Mouse (Mus musculus): ENCODE results near the gene Ddx39b. TPM values are rescaled to one million over a fixed set of nuclear protein-coding genes. Genes with fewer than 3 reads are reported as not detected.

Ddx39b gene
- polyA plus RNA-seq (2015; fragmentation: Nextera tagmentation; extraction: Ambion mirVana), result 279 TPM in 2 replicates

DNA sequence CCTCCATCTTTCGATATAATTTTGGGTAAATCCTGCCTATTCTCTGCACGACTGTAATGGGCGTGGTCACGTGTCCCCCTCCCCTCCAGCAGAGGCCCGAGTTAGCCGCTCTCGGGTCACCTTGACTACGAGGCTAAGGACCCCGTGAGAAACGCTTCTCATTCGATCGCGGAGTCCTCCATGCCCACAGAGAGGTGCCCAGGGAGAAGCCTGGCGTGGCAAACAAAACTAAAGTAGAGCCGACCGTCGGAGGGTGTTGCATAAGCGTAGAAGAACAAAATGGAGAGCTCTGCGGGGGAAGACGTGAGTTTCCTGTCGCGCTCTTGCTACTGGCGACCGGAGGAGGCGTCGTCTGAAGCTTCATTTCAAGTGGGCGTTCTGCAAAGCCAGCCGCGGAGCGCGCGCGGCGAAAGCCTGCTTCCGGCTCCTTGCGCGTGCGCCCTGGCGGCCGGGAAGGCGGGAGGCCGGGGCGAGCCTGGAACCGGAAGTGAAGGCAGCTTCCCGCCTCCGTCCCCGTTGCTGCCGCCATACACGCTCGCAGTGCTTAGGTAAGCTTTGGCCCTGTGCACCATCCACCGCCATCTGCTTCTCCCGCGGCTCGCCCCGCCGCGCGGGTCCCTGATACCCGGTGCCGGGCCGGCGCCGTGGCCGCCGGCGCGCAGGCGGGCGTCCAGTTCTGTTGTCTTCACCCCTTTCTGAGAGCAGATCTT, at the start of gene Ddx39b:
Ddx39b (plus strand) TSS at position 442 of the 710 bp plus-strand sequence.
- peak; percentile 78 for ATAC-seq (ENCODE audit: extremely low read depth, insufficient number of reproducible peaks, low FRiP score, low TSS enrichment)
- peaks cover 52% of the 10 kb centered on the region for H3K4me1 ChIP-seq
- no peaks in the 10 kb centered on the region for H3K9me3 ChIP-seq
- H3K27me3 ChIP-seq (replicated peaks), result no peaks in the 10 kb centered on the region
- WGBS, result under 1% methylated on average over 69 of the region's 69 CpGs
- H3K27ac ChIP-seq (replicated peaks), result peak within 1 kb of the TSS; percentile 99
- H3K36me3 ChIP-seq, result peaks cover 40% of the 10 kb centered on the region
- H3K9ac ChIP-seq, result peak within 1 kb of the TSS; percentile 100
- H3K4me3 ChIP-seq, result peak within 1 kb of the TSS; percentile 95
- H3K4me2 ChIP-seq, result peak within 1 kb of the TSS; percentile 73

GRCm38 (mm10) chr17:35192924-35193323, 48.6 kb upstream of the Ddx39b start:
- no peak for ATAC-seq (ENCODE audit: extremely low read depth, insufficient number of reproducible peaks, low FRiP score, low TSS enrichment)
- 78% methylated on average over 5 of the region's 5 CpGs for WGBS
- no peak overlapping the region for H3K27ac ChIP-seq (replicated peaks)
- peaks cover 24% of the 10 kb centered on the region for H3K4me1 ChIP-seq
- no peak overlapping the region for H3K4me2 ChIP-seq
- no peak overlapping the region for H3K9ac ChIP-seq
- H3K27me3 ChIP-seq (replicated peaks), result peaks cover 49% of the 10 kb centered on the region
- no peaks in the 10 kb centered on the region for H3K9me3 ChIP-seq
- H3K36me3 ChIP-seq, result no peaks in the 10 kb centered on the region
- no peak overlapping the region for H3K4me3 ChIP-seq

- 49% methylated on average over 27 of the region's 28 CpGs for WGBS
Observed at GRCm38 (mm10) chr17:35193881-35194843, 47.4 kb upstream of the Ddx39b start, which contains the start of gene Ltb. Ltb (plus strand) TSS chr17:35194439.

DNA sequence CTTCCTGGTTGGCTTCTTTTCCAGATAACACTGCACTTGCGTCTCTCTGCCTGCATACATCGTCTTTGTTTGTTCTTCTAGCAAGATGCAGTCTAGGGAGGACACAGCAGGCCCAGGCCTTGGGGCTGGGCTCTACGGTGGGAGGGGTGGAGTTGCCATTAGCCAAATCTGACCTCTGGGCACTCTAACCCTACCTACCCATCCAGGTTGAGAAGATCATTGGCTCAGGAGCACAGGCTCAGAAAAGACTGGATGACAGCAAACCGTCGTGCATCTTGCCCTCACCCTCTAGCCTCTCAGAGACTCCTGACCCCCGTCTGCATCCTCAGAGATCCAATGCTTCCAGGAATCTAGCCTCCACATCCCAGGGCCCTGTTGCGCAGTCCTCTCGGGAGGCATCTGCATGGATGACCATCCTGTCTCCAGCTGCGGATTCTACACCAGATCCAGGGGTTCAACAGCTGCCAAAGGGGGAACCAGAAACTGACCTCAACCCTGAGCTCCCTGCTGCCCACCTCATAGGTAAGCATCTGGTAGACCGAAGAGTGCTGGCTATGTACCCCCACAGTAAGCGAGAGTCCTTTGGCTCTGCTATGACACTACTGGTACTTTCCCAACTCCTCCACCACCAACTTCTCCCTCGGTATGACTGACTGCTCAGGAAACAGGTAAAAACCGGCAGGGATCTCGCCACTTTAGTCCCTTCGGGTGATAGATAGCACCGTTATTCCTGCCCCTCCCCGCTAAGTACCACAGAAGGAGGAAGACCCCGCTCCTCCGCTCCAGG, 46.5 kb upstream of the Ddx39b start:
- H3K4me1 ChIP-seq, result peaks cover 24% of the 10 kb centered on the region
- no peaks in the 10 kb centered on the region for H3K36me3 ChIP-seq
- 32% methylated on average over 19 of the region's 19 CpGs for WGBS
- peaks cover 70% of the 10 kb centered on the region for H3K27me3 ChIP-seq (replicated peaks)
- H3K9ac ChIP-seq, result peak overlapping the region; percentile 78
- no peak overlapping the region for H3K27ac ChIP-seq (replicated peaks)
- ATAC-seq (ENCODE audit: extremely low read depth, insufficient number of reproducible peaks, low FRiP score, low TSS enrichment), result no peak
- peak overlapping the region; percentile 52 for H3K4me3 ChIP-seq
- no peaks in the 10 kb centered on the region for H3K9me3 ChIP-seq
- peak overlapping the region; percentile 81 for H3K4me2 ChIP-seq

More at GRCm38 (mm10) chr17:35193881-35194843, 47.4 kb upstream of the Ddx39b start, which contains the start of gene Ltb:
- Histone ChIP-seq H3K27ac (replicated peaks) (no peak within 1 kb of the TSS), H3K36me3 (no peaks in the 10 kb centered on the region), H3K4me3 (peak within 1 kb of the TSS; percentile 52), H3K9ac (peak within 1 kb of the TSS; percentile 78; the same call in 1 of the 2 replicates), H3K27me3 (replicated peaks) (peaks cover 61% of the 10 kb centered on the region), H3K9me3 (no peaks in the 10 kb centered on the region), H3K4me1 (peaks cover 24% of the 10 kb centered on the region), H3K4me2 (peak within 1 kb of the TSS; percentile 81)
- no peak for ATAC-seq (ENCODE audit: extremely low read depth, insufficient number of reproducible peaks, low FRiP score, low TSS enrichment)

DNA sequence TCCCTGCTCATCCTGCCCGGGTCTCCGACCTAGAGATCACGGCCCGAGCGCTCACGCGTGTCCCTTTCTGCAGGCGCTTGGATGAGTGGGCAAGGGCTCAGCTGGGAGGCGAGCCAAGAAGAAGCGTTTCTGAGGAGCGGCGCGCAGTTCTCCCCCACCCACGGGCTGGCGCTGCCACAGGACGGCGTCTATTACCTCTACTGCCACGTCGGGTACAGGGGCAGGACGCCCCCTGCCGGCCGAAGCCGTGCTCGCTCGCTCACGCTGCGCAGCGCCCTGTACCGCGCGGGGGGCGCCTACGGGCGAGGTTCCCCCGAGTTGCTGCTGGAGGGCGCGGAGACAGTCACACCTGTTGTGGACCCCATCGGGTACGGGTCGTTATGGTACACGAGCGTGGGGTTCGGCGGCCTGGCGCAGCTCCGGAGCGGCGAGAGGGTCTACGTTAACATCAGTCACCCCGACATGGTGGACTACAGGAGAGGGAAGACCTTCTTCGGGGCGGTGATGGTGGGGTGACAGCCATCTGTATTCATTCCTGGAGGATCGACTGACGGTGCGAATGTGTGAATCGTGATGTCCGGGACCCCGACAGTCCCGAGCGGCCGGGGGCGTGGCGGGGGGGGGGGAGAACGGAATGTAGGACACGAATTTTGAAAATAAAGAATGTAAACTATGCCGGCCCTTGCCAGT, 45.8 kb upstream of the Ddx39b start:
- 1% methylated on average over 66 of the region's 66 CpGs for WGBS
- Histone ChIP-seq H3K27ac (replicated peaks) (no peak overlapping the region), H3K4me2 (peak overlapping the region; percentile 81), H3K36me3 (no peaks in the 10 kb centered on the region), H3K4me1 (peaks cover 24% of the 10 kb centered on the region), H3K27me3 (replicated peaks) (peaks cover 77% of the 10 kb centered on the region), H3K9ac (peak overlapping the region; percentile 78), H3K9me3 (no peaks in the 10 kb centered on the region), H3K4me3 (peak overlapping the region; percentile 52)
- peak; percentile 72 for ATAC-seq (ENCODE audit: extremely low read depth, insufficient number of reproducible peaks, low FRiP score, low TSS enrichment)

GRCm38 (mm10) chr17:35196321-35196641, 45.3 kb upstream of the Ddx39b start:
- H3K9me3 ChIP-seq, result no peaks in the 10 kb centered on the region
- peaks cover 24% of the 10 kb centered on the region for H3K4me1 ChIP-seq
- H3K4me2 ChIP-seq, result peak overlapping the region; percentile 81
- H3K36me3 ChIP-seq, result no peaks in the 10 kb centered on the region
- WGBS, result 33% methylated on average over 9 of the region's 9 CpGs
- H3K27me3 ChIP-seq (replicated peaks), result peaks cover 82% of the 10 kb centered on the region
- ATAC-seq (ENCODE audit: extremely low read depth, insufficient number of reproducible peaks, low FRiP score, low TSS enrichment), result no peak
- H3K9ac ChIP-seq, result peak overlapping the region; percentile 78
- H3K4me3 ChIP-seq, result peak overlapping the region; percentile 52
- no peak overlapping the region for H3K27ac ChIP-seq (replicated peaks)

GRCm38 (mm10) chr17:35197126-35197525, 44.4 kb upstream of the Ddx39b start:
- Histone ChIP-seq H3K9ac (no peak overlapping the region), H3K4me2 (no peak overlapping the region), H3K27me3 (replicated peaks) (peaks cover 91% of the 10 kb centered on the region), H3K9me3 (no peaks in the 10 kb centered on the region), H3K36me3 (no peaks in the 10 kb centered on the region), H3K4me3 (no peak overlapping the region), H3K4me1 (peaks cover 24% of the 10 kb centered on the region), H3K27ac (replicated peaks) (no peak overlapping the region)
- no peak for ATAC-seq (ENCODE audit: extremely low read depth, insufficient number of reproducible peaks, low FRiP score, low TSS enrichment)
- 47% methylated on average over 6 of the region's 6 CpGs for WGBS

DNA sequence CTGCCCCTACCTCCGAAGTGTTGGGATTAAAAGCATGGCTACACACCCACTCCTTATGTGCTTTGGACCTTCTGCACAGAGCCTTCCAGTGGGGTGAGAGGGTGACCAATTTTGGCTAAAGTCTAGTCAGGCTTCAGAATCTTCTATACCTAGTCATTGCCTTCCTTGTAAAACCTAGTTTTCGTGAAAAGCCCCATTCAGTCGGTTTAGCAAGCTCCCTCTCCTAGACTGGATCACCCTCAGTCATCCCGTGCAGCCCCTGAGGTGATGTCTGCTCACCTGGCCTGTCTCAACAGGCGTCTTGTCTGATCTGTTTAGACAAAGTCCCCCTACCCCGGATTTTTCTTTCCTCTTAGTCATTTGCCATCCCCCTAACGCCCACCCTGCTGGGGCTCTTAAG, 43.5 kb upstream of the Ddx39b start:
- H3K4me1 ChIP-seq, result peaks cover 24% of the 10 kb centered on the region
- no peak overlapping the region for H3K4me3 ChIP-seq
- no peaks in the 10 kb centered on the region for H3K9me3 ChIP-seq
- 62% methylated on average over 7 of the region's 7 CpGs for WGBS
- no peaks in the 10 kb centered on the region for H3K36me3 ChIP-seq
- ATAC-seq (ENCODE audit: extremely low read depth, insufficient number of reproducible peaks, low FRiP score, low TSS enrichment), result no peak
- H3K4me2 ChIP-seq, result no peak overlapping the region
- H3K9ac ChIP-seq, result no peak overlapping the region
- peaks cover 100% of the 10 kb centered on the region for H3K27me3 ChIP-seq (replicated peaks)
- no peak overlapping the region for H3K27ac ChIP-seq (replicated peaks)

DNA sequence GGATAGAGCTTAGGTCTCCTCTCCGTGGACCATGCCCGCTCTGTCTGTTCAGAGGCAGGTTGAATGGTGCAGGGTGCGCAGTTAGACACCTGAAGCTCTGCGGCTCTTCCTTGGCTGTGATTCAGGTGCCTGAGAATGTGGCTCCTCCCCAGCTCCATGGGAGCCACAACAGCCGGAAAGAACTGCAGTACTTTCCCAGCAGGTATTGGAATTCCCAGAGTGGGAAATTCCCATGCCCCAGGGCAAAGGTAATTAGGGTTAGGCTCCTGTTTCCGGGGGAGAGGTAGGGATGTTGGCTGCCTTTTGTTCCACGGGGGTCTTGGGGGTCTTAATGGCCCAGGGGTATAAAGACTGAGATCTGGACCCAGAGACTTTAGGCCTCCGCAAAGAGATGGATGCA, 42.6 kb upstream of the Ddx39b start:
- Histone ChIP-seq H3K4me1 (peaks cover 23% of the 10 kb centered on the region), H3K9me3 (no peaks in the 10 kb centered on the region), H3K27me3 (replicated peaks) (peaks cover 100% of the 10 kb centered on the region), H3K4me3 (no peak overlapping the region), H3K36me3 (no peaks in the 10 kb centered on the region), H3K9ac (no peak overlapping the region), H3K4me2 (no peak overlapping the region), H3K27ac (replicated peaks) (no peak overlapping the region)
- WGBS, result 35% methylated on average over 8 of the region's 8 CpGs
- no peak for ATAC-seq (ENCODE audit: extremely low read depth, insufficient number of reproducible peaks, low FRiP score, low TSS enrichment)

DNA sequence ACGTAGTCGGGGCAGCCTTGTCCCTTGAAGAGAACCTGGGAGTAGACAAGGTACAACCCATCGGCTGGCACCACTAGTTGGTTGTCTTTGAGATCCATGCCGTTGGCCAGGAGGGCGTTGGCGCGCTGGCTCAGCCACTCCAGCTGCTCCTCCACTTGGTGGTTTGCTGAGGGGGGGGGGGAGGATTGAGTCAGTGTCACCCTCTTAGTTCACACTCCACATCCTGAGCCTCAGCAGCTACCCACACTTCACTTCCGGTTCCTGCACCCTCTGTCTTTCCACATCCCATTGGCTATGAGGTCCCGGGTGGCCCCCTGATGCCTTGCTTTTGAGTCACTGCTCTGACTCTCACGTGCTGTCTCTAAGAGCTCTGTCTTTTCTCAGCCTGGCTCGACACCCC, 41.1 kb upstream of the Ddx39b start:
- Histone ChIP-seq H3K9me3 (no peaks in the 10 kb centered on the region), H3K36me3 (no peaks in the 10 kb centered on the region), H3K27me3 (replicated peaks) (peaks cover 99% of the 10 kb centered on the region), H3K27ac (replicated peaks) (no peak overlapping the region), H3K9ac (no peak overlapping the region), H3K4me1 (peaks cover 19% of the 10 kb centered on the region), H3K4me2 (peak overlapping the region; percentile 22; the same call in 1 of the 2 replicates), H3K4me3 (no peak overlapping the region)
- no peak for ATAC-seq (ENCODE audit: extremely low read depth, insufficient number of reproducible peaks, low FRiP score, low TSS enrichment)
- 72% methylated on average over 11 of the region's 11 CpGs for WGBS
